Mouse (Mus musculus) bone marrow, adult 2 months (tissue): ENCODE data around the gene Gale. TPM values are rescaled to one million over a fixed set of nuclear protein-coding genes. Genes with fewer than 3 reads are reported as not detected.

Experiments used
- H3K27ac ChIP-seq: fragments of 200-500 bp; 2 replicates; pipeline ENCODE4 v1.5.1; 2012; ENCODE audit warnings: low read depth, mild to moderate bottlenecking, control low read depth, inconsistent platforms, low read length; ENCODE audit not compliant: control insufficient read depth, poor library complexity, insufficient read depth
- H3K4me1 ChIP-seq: fragments of 200-500 bp; 2 replicates; pipeline ENCODE4 v1.6.1; 2011; ENCODE audit warnings: low read length; ENCODE audit not compliant: control insufficient read depth, insufficient read depth
- H3K4me3 ChIP-seq: fragments of 200-500 bp; replicated peaks from 2 replicates; pipeline ENCODE3; 2011; ENCODE audit warnings: mild to moderate bottlenecking, low read depth, low read length, control low read depth; ENCODE audit not compliant: control insufficient read depth
- CTCF ChIP-seq: fragments of 200-500 bp; IDR thresholded peaks from 2 replicates; pipeline ENCODE4 v1.5.1; 2011; ENCODE audit warnings: low read length, control low read depth; ENCODE audit not compliant: control insufficient read depth, insufficient read depth
- POLR2A ChIP-seq: fragments of 200-500 bp; IDR thresholded peaks from 2 replicates; pipeline ENCODE4 v1.6.1; 2011; ENCODE audit warnings: low read depth, mild to moderate bottlenecking, control low read depth, low read length, borderline replicate concordance; ENCODE audit not compliant: control insufficient read depth
- WGBS: fragments of 180-500 bp; shearing (Covaris S2); methylation state at CpG from one replicate; pipeline ENCODE4 v1.1.7; 2018; 5-methylcytosine and 5-hydroxymethylcytosine counted together
- polyA plus RNA-seq: library from polyadenylated mRNA; stranded (reverse); fragments of >200 nt; gene quantifications from 2 replicates; pipeline ENCODE4 v1.2.4, GENCODE M21; 2011; ENCODE audit warnings: low replicate concordance; ENCODE audit not compliant: missing spikeins, insufficient read depth, insufficient read length

Gene Gale
- polyA plus RNA-seq, result 4.7 and 11.0 TPM in 2 replicates

- TF ChIP-seq POLR2A (peak; percentile 91; the same call in 1 of the 2 replicates), CTCF (no peak)
These were observed at the start of gene Gale for GRCm38 (mm10) chr4:135963457-135964193. Gene Gale (plus strand): TSS chr4:135963727.

DNA sequence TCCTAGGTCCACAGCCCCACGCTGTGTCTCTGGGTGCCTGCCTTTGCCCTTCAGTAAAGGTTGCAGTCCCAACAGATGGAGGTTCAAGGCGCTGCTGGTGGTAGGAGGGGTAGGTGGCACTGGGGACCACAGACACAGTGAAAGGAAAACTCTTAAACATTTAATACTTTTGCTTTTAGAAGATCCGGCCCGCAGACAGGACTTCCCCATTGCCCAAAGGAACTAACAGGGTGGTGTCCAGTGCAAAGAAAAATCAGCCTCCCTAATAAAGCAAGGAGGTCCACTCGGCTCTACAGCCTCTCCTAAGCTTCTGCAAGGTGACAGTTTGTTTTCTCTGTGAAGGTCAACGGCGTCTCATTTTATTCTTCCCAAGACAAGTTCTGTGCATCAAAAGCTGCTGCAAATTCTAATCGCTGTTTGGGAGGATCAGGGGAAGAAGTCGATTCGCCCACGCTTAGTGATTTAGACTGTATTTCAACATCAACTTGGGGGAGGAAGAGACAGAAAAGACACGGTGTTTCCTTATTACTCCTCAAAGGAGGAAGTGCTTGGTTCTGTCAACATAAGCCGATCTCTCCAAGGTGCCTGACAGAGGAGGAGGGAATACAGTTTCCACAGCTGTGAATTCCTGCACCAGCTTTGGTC is 44.8 kb upstream of the Gale start:
- TF ChIP-seq CTCF, result no peak
- TF ChIP-seq POLR2A, result no peak
- Histone ChIP-seq H3K27ac (peak overlapping the region; percentile 94), H3K4me1 (peaks cover 6% of the 10 kb centered on the region), H3K4me3 (peak overlapping the region; percentile 38)
- 14% methylated on average over 13 of the region's 13 CpGs for WGBS

More at GRCm38 (mm10) chr4:135963457-135964193, at the start of gene Gale:
- H3K4me1 ChIP-seq, result no peaks in the 10 kb centered on the region
- H3K4me3 ChIP-seq, result peak within 1 kb of the TSS; percentile 98
- WGBS, result under 1% methylated on average over 56 of the region's 56 CpGs
- H3K27ac ChIP-seq, result peak within 1 kb of the TSS; percentile 96

DNA sequence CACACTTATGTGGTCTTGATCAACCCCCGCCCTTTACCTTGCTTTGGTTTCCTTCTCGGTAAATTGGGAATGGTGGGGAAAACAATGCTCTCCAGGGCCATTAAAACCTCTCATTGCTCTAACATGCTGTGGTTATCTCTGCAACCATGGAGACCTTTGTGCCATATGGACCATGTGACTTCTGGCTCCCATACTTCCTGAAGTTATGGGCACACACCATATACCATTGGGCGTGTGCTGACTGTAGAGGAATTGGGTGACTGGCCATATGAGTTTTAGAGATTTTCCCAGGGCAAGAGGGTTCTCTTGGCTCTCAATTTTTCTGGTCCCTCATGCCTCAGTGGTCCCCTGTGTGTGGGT is 44.3 kb upstream of the Gale start:
- no peak overlapping the region for H3K4me3 ChIP-seq
- H3K4me1 ChIP-seq, result peaks cover 6% of the 10 kb centered on the region
- TF ChIP-seq POLR2A (no peak), CTCF (no peak)
- WGBS, result 50% methylated on average over 3 of the region's 3 CpGs
- H3K27ac ChIP-seq, result peak overlapping the region; percentile 68

DNA sequence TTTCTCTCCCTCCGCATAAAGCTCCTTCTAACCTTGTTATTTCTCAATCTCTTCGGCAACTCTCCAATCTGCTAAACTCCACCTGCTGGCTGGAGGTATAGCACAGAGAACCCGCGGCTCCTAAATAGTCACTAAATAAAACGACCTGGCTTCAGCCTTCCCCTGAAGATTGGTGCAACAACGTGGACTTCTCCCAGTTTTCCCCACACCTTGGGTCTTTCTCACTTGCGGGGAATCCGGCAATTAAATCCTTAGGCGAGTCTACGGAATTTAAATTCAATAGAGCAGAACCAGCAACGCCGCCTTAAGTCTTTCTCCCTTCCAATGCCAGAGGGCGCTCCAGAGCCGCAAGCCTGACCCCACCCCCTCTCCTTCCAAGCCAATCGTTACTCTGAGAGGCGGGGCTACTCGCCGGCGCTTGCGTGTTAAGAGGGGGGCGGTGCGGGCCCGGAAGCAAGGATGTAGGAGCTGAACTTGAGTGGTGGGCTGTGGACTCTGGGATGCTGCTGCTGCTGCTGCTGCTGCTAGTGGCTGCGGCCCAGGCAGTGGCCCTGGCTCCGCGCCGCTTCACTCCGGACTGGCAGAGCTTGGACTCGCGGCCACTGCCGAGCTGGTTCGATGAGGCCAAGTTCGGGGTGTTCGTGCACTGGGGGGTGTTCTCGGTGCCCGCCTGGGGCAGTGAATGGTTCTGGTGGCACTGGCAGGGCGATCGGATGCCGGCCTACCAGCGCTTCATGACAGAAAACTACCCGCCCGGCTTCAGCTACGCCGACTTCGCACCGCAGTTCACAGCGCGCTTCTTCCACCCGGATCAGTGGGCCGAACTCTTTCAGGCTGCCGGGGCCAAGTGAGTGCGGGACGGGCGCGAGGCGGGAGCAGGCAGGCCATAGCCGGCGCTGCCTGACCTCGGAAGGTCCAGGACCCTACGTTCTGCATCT is 43.0 kb upstream of the Gale start, which contains the start of gene Fuca1:
Gene Fuca1 (plus strand): TSS at position 432 of the 938 bp plus-strand sequence.
- peak within 1 kb of the TSS; percentile 97 for H3K4me3 ChIP-seq
- WGBS, result under 1% methylated on average over 60 of the region's 60 CpGs
- peak within 1 kb of the TSS; percentile 71 for H3K27ac ChIP-seq
- H3K4me1 ChIP-seq, result peaks cover 6% of the 10 kb centered on the region
- TF ChIP-seq POLR2A (peak; percentile 67; the same call in 1 of the 2 replicates), CTCF (peak; percentile 82)

GRCm38 (mm10) chr4:135921257-135922120 is 42.0 kb upstream of the Gale start:
- TF ChIP-seq POLR2A, result no peak
- no peak for TF ChIP-seq CTCF
- 2% methylated on average over 26 of the region's 26 CpGs for WGBS
- Histone ChIP-seq H3K4me3 (peak overlapping the region; percentile 97), H3K4me1 (peaks cover 6% of the 10 kb centered on the region), H3K27ac (peak overlapping the region; percentile 71)

DNA sequence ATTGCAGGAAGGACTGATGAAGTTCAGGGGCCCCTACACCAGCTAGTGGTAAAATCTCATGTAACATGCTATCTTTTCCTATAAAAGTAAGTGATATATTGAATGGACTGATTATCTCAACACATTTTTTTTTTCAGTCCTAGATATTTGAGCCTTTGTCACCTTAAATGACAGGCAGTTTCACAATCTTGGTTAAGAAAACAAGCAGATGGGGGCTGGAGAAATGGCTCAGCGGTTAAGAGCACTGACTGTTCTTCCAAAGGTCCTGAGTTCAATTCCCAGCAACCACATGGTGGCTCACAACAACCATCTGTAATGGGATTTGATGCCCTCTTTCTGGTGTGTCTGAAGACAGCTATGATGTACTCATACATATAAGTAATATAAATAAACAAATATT is 41.3 kb upstream of the Gale start:
- Histone ChIP-seq H3K4me3 (no peak overlapping the region), H3K27ac (no peak overlapping the region), H3K4me1 (peaks cover 6% of the 10 kb centered on the region)
- TF ChIP-seq POLR2A, result no peak
- no peak for TF ChIP-seq CTCF
- WGBS, result 45% methylated on average over 1 of the region's 1 CpGs

DNA sequence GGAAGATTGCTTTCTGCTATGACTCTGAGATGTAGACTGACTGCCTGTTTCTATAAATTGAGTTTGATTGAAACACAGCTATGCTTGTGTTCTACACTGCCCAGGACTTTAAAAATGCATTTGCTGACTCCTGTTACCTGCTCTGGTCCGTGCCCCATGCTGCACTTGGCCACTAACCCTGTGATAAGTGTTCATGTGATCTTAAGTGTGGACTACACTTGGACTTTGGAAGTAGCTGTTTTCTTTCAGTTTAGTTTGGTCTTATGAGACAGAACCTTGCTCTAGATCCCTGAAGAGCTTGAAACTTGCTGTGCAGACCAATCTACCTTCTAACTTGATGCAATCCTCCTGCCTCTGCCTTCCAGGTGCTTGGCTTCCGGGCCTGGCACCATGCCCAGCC is 39.1 kb upstream of the Gale start:
- WGBS, result 84% methylated on average over 2 of the region's 2 CpGs
- no peak for TF ChIP-seq CTCF
- TF ChIP-seq POLR2A, result no peak
- H3K4me3 ChIP-seq, result no peak overlapping the region
- H3K4me1 ChIP-seq, result peaks cover under 1% of the 10 kb centered on the region; the same call in 1 of the 2 replicates
- H3K27ac ChIP-seq, result no peak overlapping the region
